Comparison of ENCODE assay signal across 9 mouse cellular contexts in the genomic region with DNA sequence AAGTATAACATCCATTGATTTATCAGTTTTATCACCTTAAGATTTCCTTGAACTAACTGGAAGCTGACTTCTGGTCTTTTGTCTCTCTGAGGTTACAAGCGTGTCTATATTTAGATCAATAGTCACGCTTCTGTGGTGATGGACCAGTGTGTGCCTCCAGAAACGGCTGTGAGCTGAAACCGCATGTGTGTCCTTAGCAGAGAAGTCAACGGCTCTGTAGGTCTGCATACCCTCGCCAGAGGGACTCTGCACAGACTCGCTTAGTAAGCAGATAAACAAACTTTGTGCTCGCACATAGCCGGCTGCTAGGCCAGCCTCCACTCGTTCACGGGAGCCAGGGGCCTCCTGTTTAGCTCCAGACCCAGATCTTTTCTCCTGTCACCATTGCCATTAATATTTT. TPM values are rescaled to one million over a fixed set of nuclear protein-coding genes. Genes with fewer than 3 reads are reported as not detected.
A peak's percentile ranks its signal among the peaks of the same experiment; 100 is the strongest.
DNase-seq lines count a peak whose midpoint lies in the region; ATAC-seq and TF ChIP-seq lines count a peak whose summit lies in the region.
"Had no signal": no experiment of that assay in that cellular context is flagged by ENCODE, and none has a peak within 500 bp of the region (broad histone marks: within the 10 kb centered on the region; RNA-seq: fewer than 3 reads in every experiment).

No protein-coding gene starts in this region.

- no peaks in the 10 kb centered on the region for H3K27me3 ChIP-seq in kidney, embryonic 14.5 days (ENCODE audit: control insufficient read depth, insufficient read depth, low read length)
- no peaks in the 10 kb centered on the region for H3K27me3 ChIP-seq in heart, adult 2 months (ENCODE audit: control insufficient read depth, insufficient read depth, low read length)
- no peaks in the 10 kb centered on the region for H3K27me3 ChIP-seq in liver, embryonic 14.5 days (ENCODE audit: control insufficient read depth, insufficient read depth, low read length)

- H3K27ac ChIP-seq in kidney, embryonic 14.5 days (ENCODE audit: low read depth, low read length): no peak overlapping the region
- peak overlapping the region; percentile 69 for H3K27ac ChIP-seq in heart, adult 2 months
- H3K27ac ChIP-seq in liver, embryonic 14.5 days: no peak overlapping the region
- H3K27ac ChIP-seq in layer of hippocampus, adult 2 months: no peak overlapping the region

- no peak overlapping the region for H3K4me3 ChIP-seq in kidney, embryonic 14.5 days (ENCODE audit: low read length)
- no peak overlapping the region for H3K4me3 ChIP-seq in heart, adult 2 months
- H3K4me3 ChIP-seq in liver, embryonic 14.5 days (ENCODE audit: insufficient read depth in 1 of 2, low read depth in 2 of 2, low read length in 2 of 2): no peak overlapping the region
- no peak overlapping the region for H3K4me3 ChIP-seq in layer of hippocampus, adult 2 months

- peak; percentile 39 for DNase-seq in kidney, postnatal 10 days
- DNase-seq in B cell, adult 2 months: peak; percentile 48 to 50
- peak; percentile 43 to 53 for DNase-seq in heart, adult 2 months
- DNase-seq in liver, embryonic 14.5 days (ENCODE audit: low read depth in 3 of 3, low spot score in 3 of 3): no peak
- DNase-seq in layer of hippocampus, adult 2 months (ENCODE audit: low spot score in 2 of 2): no peak
- DNase-seq in adrenal gland, adult 18-20 months (ENCODE audit: low spot score in 2 of 2): no peak
- DNase-seq in frontal cortex, postnatal 10 days (ENCODE audit: low spot score in 2 of 2): no peak
- DNase-seq: cerebellum, postnatal 10 days had no signal

- no peak overlapping the region for H3K4me2 ChIP-seq in kidney, embryonic 14.5 days (replicated peaks; ENCODE audit: low read depth, low read length)
- H3K4me2 ChIP-seq in liver, embryonic 14.5 days (ENCODE audit: low read depth): no peak overlapping the region

- no peak for ATAC-seq in kidney, embryonic 14.5 days (ENCODE audit: low FRiP score, low TSS enrichment)
- ATAC-seq in liver, embryonic 14.5 days (ENCODE audit: insufficient read depth): no peak

- TF ChIP-seq POLR2A in heart, adult 2 months (IDR thresholded peaks at IDR 0.05; ENCODE audit: insufficient read depth, low read depth, low read length): peak; percentile 36; the same call in 1 of the 2 replicates

- TF ChIP-seq CTCF in heart, adult 2 months (IDR thresholded peaks at IDR 0.05): peak; percentile 19; the same call in 1 of the 2 replicates
- TF ChIP-seq CTCF in liver, embryonic 14.5 days (IDR thresholded peaks at IDR 0.05; ENCODE audit: low read depth): 0 out of 2 replicates have a peak, but pooled peaks have one; percentile 4
- no peak for TF ChIP-seq CTCF in layer of hippocampus, adult 2 months (conservative IDR thresholded peaks at IDR 0.05)

- H3K79me2 ChIP-seq in heart, adult 2 months (replicated peaks; ENCODE audit: control insufficient read depth, insufficient read depth, low read length): no peaks in the 10 kb centered on the region

- H3K4me1 ChIP-seq in kidney, embryonic 14.5 days (ENCODE audit: control insufficient read depth, insufficient read depth, low read length): peaks cover 7% of the 10 kb centered on the region
- H3K4me1 ChIP-seq in heart, adult 2 months (ENCODE audit: control insufficient read depth, insufficient read depth, low read length): peaks cover 7% of the 10 kb centered on the region
- H3K4me1 ChIP-seq in liver, embryonic 14.5 days (replicated peaks; ENCODE audit: control insufficient read depth in 2 of 2, insufficient read depth in 2 of 2, low read length in 1 of 2): peaks cover 17 to 42% of the 10 kb centered on the region in 2 experiments

- no peaks in the 10 kb centered on the region for H3K9me3 ChIP-seq in kidney, embryonic 14.5 days (ENCODE audit: control insufficient read depth, low read length)
- H3K9me3 ChIP-seq in liver, embryonic 14.5 days (ENCODE audit: control insufficient read depth, low read length): no peaks in the 10 kb centered on the region

- no peak overlapping the region for H3K9ac ChIP-seq in kidney, embryonic 14.5 days (ENCODE audit: low read depth, low read length)
- H3K9ac ChIP-seq in heart, adult 2 months (ENCODE audit: low read depth, low read length): no peak overlapping the region
- H3K9ac ChIP-seq in liver, embryonic 14.5 days (replicated peaks): no peak overlapping the region; the same call in 1 of the 2 replicates

- no peak for TF ChIP-seq EP300 in heart, adult 2 months (IDR thresholded peaks at IDR 0.05; ENCODE audit: insufficient read depth, low read depth, low read length)
- no peak for TF ChIP-seq EP300 in liver, embryonic 14.5 days (IDR thresholded peaks at IDR 0.05; ENCODE audit: low read depth)

- intact Hi-C loops in heart, adult 2 months (cut with DNase I): no loop called here

- H3K36me3 ChIP-seq in kidney, embryonic 14.5 days (ENCODE audit: control insufficient read depth, insufficient read depth, low read length): no peaks in the 10 kb centered on the region
- no peaks in the 10 kb centered on the region for H3K36me3 ChIP-seq in heart, adult 2 months (ENCODE audit: control insufficient read depth, insufficient read depth, low read length)
- H3K36me3 ChIP-seq in liver, embryonic 14.5 days (replicated peaks; ENCODE audit: control insufficient read depth, insufficient read depth, low read depth): no peaks in the 10 kb centered on the region

- 54% methylated on average over 11 of the region's 11 CpGs for WGBS in kidney, embryonic 14.5 days
- 45% methylated on average over 11 of the region's 11 CpGs for WGBS in heart, adult 2 months
- WGBS in liver, embryonic 14.5 days (ENCODE audit: insufficient replicate concordance): 11% methylated on average over 11 of the region's 11 CpGs

RNA-seq across cellular contexts. Expression of a gene that starts 15.0 kb away (rescaled TPM):
- 54.5 and 55.9 TPM in 2 replicates for polyA plus RNA-seq in kidney, embryonic 14.5 days (2014; fragmentation: Nextera tagmentation; extraction: Ambion mirVana)
- total RNA-seq in heart, adult 2 months (2021): 10 to 100 TPM; 86.3 to 99.7 TPM
- polyA plus RNA-seq in heart, adult 2 months (2012; rRNA removed): 30.2 and 52.4 TPM in 2 replicates
- polyA plus RNA-seq in liver, embryonic 14.5 days (2012; rRNA removed): 47.8 and 68.9 TPM in 2 replicates
- 57.8 and 64.4 TPM in 2 replicates for polyA plus RNA-seq in liver, embryonic 14.5 days (2014; fragmentation: Nextera tagmentation; extraction: Ambion mirVana)
- total RNA-seq in layer of hippocampus, adult 2 months (2021): 100 to 1,000 TPM; 104 to 117 TPM
- 100 to 1,000 TPM; 117 to 139 TPM for total RNA-seq in adrenal gland, adult 18-20 months (2021)

Comparison
In these comparisons a context has a peak if more than half of its experiments do, and no peak if none do; other contexts are left out.
1. DNase-seq: peak in kidney, postnatal 10 days (single experiment), B cell, adult 2 months (2 of 2) and heart, adult 2 months (2 of 2); none in liver, embryonic 14.5 days (0 of 3), layer of hippocampus, adult 2 months (0 of 2), adrenal gland, adult 18-20 months (0 of 2) and frontal cortex, postnatal 10 days (0 of 2).